Mouse (Mus musculus): ENCODE data around the gene Rbfox2. TPM values are rescaled to one million over a fixed set of nuclear protein-coding genes. Genes with fewer than 3 reads are reported as not detected.

Gene Rbfox2
- total and polyA plus RNA-seq, 2 experiments = 17.4 to 21.5 TPM

DNA sequence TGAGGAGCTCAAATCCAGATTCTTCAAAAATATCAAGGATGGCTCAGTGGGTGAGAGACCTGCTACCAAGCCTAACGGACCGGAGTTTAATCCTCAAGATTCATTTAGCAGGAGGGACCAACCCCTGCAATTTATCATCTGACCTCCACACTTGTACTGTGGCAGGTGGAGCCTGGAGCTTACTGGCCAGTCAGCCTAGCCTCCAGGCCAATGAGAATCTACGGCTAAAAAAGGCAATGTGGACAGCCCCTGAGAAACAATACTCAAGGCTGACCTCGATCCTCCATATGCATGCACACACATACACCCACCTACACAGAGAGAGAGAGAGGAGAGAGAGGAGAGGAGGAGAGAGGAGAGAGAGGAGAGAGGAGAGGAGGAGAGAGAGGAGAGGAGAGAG, 41.5 kb downstream of the Rbfox2 start:
- TF ChIP-seq POLR2A (IDR thresholded peaks at IDR 0.05; ENCODE audit: extremely low read depth, insufficient read depth, low read length) (no peak), CTCF (IDR thresholded peaks at IDR 0.05; ENCODE audit: low read depth, low read length) (no peak)
- H3K4me1 ChIP-seq (ENCODE audit: control insufficient read depth, insufficient read depth, low read length) = peaks cover 23% of the 10 kb centered on the region
- WGBS = 49% methylated on average over 4 of the region's 4 CpGs

GRCm38 (mm10) chr15:77264314-77264713, 42.5 kb downstream of the Rbfox2 start:
- 37% methylated on average over 5 of the region's 5 CpGs for WGBS
- H3K27ac ChIP-seq (replicated peaks; ENCODE audit: insufficient read depth, low read depth, low read length) = peak overlapping the region; percentile 100

More for the DNA sequence above, 41.5 kb downstream of the Rbfox2 start:
- peak; percentile 30 for DNase-seq (ENCODE audit: extremely low read depth, low read depth, low spot score)
- Histone ChIP-seq H3K36me3 (ENCODE audit: control insufficient read depth, insufficient read depth, low read length) (no peaks in the 10 kb centered on the region), H3K27ac (replicated peaks; ENCODE audit: insufficient read depth, low read depth, low read length) (peak overlapping the region; percentile 100), H3K4me3 (ENCODE audit: insufficient read depth, low read depth, low read length) (no peak overlapping the region), H3K9ac (ENCODE audit: low read depth, low read length) (no peak overlapping the region), H3K27me3 (ENCODE audit: control insufficient read depth, insufficient read depth, low read length) (no peaks in the 10 kb centered on the region), H3K79me2 (ENCODE audit: control insufficient read depth, insufficient read depth, low read length) (peaks cover 37% of the 10 kb centered on the region)

GRCm38 (mm10) chr15:77262782-77263181, 44.0 kb downstream of the Rbfox2 start:
- Histone ChIP-seq H3K36me3 (ENCODE audit: control insufficient read depth, insufficient read depth, low read length) (no peaks in the 10 kb centered on the region), H3K4me3 (ENCODE audit: insufficient read depth, low read depth, low read length) (no peak overlapping the region), H3K27me3 (ENCODE audit: control insufficient read depth, insufficient read depth, low read length) (no peaks in the 10 kb centered on the region), H3K4me1 (ENCODE audit: control insufficient read depth, insufficient read depth, low read length) (peaks cover 24% of the 10 kb centered on the region), H3K79me2 (ENCODE audit: control insufficient read depth, insufficient read depth, low read length) (peaks cover 47% of the 10 kb centered on the region), H3K27ac (replicated peaks; ENCODE audit: insufficient read depth, low read depth, low read length) (peak overlapping the region; percentile 83), H3K9ac (ENCODE audit: low read depth, low read length) (no peak overlapping the region)
- TF ChIP-seq POLR2A (IDR thresholded peaks at IDR 0.05; ENCODE audit: extremely low read depth, insufficient read depth, low read length) (no peak), CTCF (IDR thresholded peaks at IDR 0.05; ENCODE audit: low read depth, low read length) (no peak)
- 84% methylated on average over 2 of the region's 2 CpGs for WGBS
- DNase-seq (ENCODE audit: extremely low read depth, low read depth, low spot score) = peak; percentile 55

More at GRCm38 (mm10) chr15:77264314-77264713, 42.5 kb downstream of the Rbfox2 start:
- TF ChIP-seq POLR2A (IDR thresholded peaks at IDR 0.05; ENCODE audit: extremely low read depth, insufficient read depth, low read length) = no peak
- TF ChIP-seq CTCF (IDR thresholded peaks at IDR 0.05; ENCODE audit: low read depth, low read length) = no peak
- H3K36me3 ChIP-seq (ENCODE audit: control insufficient read depth, insufficient read depth, low read length) = no peaks in the 10 kb centered on the region
- no peak overlapping the region for H3K4me3 ChIP-seq (ENCODE audit: insufficient read depth, low read depth, low read length)
- no peaks in the 10 kb centered on the region for H3K27me3 ChIP-seq (ENCODE audit: control insufficient read depth, insufficient read depth, low read length)
- peak; percentile 89 for DNase-seq (ENCODE audit: extremely low read depth, low read depth, low spot score)
- H3K79me2 ChIP-seq (ENCODE audit: control insufficient read depth, insufficient read depth, low read length) = peaks cover 41% of the 10 kb centered on the region
- peaks cover 22% of the 10 kb centered on the region for H3K4me1 ChIP-seq (ENCODE audit: control insufficient read depth, insufficient read depth, low read length)
- peak overlapping the region; percentile 42 for H3K9ac ChIP-seq (ENCODE audit: low read depth, low read length)

- DNase-seq (ENCODE audit: extremely low read depth, low read depth, low spot score) = no peak
- H3K79me2 ChIP-seq (ENCODE audit: control insufficient read depth, insufficient read depth, low read length) = peaks cover 38% of the 10 kb centered on the region
- H3K27ac ChIP-seq (replicated peaks; ENCODE audit: insufficient read depth, low read depth, low read length) = no peak overlapping the region; the same call in 1 of the 2 replicates
- no peak overlapping the region for H3K9ac ChIP-seq (ENCODE audit: low read depth, low read length)
- H3K4me1 ChIP-seq (ENCODE audit: control insufficient read depth, insufficient read depth, low read length) = peaks cover 23% of the 10 kb centered on the region
- TF ChIP-seq POLR2A (IDR thresholded peaks at IDR 0.05; ENCODE audit: extremely low read depth, insufficient read depth, low read length) (no peak), CTCF (IDR thresholded peaks at IDR 0.05; ENCODE audit: low read depth, low read length) (peak; percentile 76)
- 54% methylated on average over 6 of the region's 6 CpGs for WGBS
- no peak overlapping the region for H3K4me3 ChIP-seq (ENCODE audit: insufficient read depth, low read depth, low read length)
- no peaks in the 10 kb centered on the region for H3K36me3 ChIP-seq (ENCODE audit: control insufficient read depth, insufficient read depth, low read length)
- H3K27me3 ChIP-seq (ENCODE audit: control insufficient read depth, insufficient read depth, low read length) = no peaks in the 10 kb centered on the region
Measured at GRCm38 (mm10) chr15:77257437-77258229, 49.2 kb downstream of the Rbfox2 start.

GRCm38 (mm10) chr15:77256782-77257181, 50.0 kb downstream of the Rbfox2 start:
- 87% methylated on average over 4 of the region's 4 CpGs for WGBS
- peaks cover 26% of the 10 kb centered on the region for H3K4me1 ChIP-seq (ENCODE audit: control insufficient read depth, insufficient read depth, low read length)
- H3K27ac ChIP-seq (replicated peaks; ENCODE audit: insufficient read depth, low read depth, low read length) = peak overlapping the region; percentile 61; the same call in 1 of the 2 replicates
- no peak for DNase-seq (ENCODE audit: extremely low read depth, low read depth, low spot score)
- TF ChIP-seq POLR2A (IDR thresholded peaks at IDR 0.05; ENCODE audit: extremely low read depth, insufficient read depth, low read length) (no peak), CTCF (IDR thresholded peaks at IDR 0.05; ENCODE audit: low read depth, low read length) (no peak)
- peaks cover 40% of the 10 kb centered on the region for H3K79me2 ChIP-seq (ENCODE audit: control insufficient read depth, insufficient read depth, low read length)
- H3K4me3 ChIP-seq (ENCODE audit: insufficient read depth, low read depth, low read length) = no peak overlapping the region
- no peak overlapping the region for H3K9ac ChIP-seq (ENCODE audit: low read depth, low read length)
- no peaks in the 10 kb centered on the region for H3K27me3 ChIP-seq (ENCODE audit: control insufficient read depth, insufficient read depth, low read length)
- H3K36me3 ChIP-seq (ENCODE audit: control insufficient read depth, insufficient read depth, low read length) = no peaks in the 10 kb centered on the region

DNA sequence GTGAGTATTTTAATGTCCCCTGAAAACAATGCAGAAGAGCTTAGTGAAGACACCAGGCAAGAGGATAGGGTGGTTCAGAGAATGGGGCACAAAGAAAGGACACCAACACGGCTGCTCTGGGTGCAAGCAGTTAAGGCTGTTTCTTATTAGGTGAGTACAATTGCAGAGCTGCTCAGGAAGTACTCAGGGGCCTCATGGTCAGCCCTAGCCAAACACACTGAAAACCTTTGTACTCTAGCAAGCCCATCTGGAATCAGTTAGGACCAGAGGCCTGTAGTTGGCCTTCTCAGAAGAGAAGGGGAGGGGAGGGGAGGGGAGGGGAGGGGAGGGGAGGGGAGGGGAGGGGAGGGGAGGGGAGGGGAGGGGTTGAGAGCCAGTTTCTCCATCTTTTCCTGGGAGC, 52.2 kb downstream of the Rbfox2 start:
- H3K27me3 ChIP-seq (ENCODE audit: control insufficient read depth, insufficient read depth, low read length) = no peaks in the 10 kb centered on the region
- H3K36me3 ChIP-seq (ENCODE audit: control insufficient read depth, insufficient read depth, low read length) = no peaks in the 10 kb centered on the region
- no peak overlapping the region for H3K4me3 ChIP-seq (ENCODE audit: insufficient read depth, low read depth, low read length)
- no peak overlapping the region for H3K9ac ChIP-seq (ENCODE audit: low read depth, low read length)
- H3K27ac ChIP-seq (replicated peaks; ENCODE audit: insufficient read depth, low read depth, low read length) = peak overlapping the region; percentile 79
- H3K79me2 ChIP-seq (ENCODE audit: control insufficient read depth, insufficient read depth, low read length) = peaks cover 44% of the 10 kb centered on the region
- H3K4me1 ChIP-seq (ENCODE audit: control insufficient read depth, insufficient read depth, low read length) = peaks cover 30% of the 10 kb centered on the region
- 24% methylated on average over 1 of the region's 1 CpGs for WGBS
- TF ChIP-seq POLR2A (IDR thresholded peaks at IDR 0.05; ENCODE audit: extremely low read depth, insufficient read depth, low read length) = no peak
- no peak for TF ChIP-seq CTCF (IDR thresholded peaks at IDR 0.05; ENCODE audit: low read depth, low read length)
- peak; percentile 62 for DNase-seq (ENCODE audit: extremely low read depth, low read depth, low spot score)

Data from liver, adult 2 months (tissue).